Mouse (Mus musculus): ENCODE results near the gene Prpf3. TPM values are rescaled to one million over a fixed set of nuclear protein-coding genes. Genes with fewer than 3 reads are reported as not detected.

The Prpf3 gene
- total RNA-seq (2014; rRNA removed) (14.3 and 14.4 TPM in 2 replicates), polyA plus RNA-seq (2015; fragmentation: Nextera tagmentation; extraction: Ambion mirVana) (19.3 and 24.9 TPM in 2 replicates)

- Histone ChIP-seq H3K27me3 (ENCODE audit: insufficient read depth, low read length) (no peaks in the 10 kb centered on the region), H3K4me2 (ENCODE audit: low read depth) (peak within 1 kb of the TSS; percentile 78), H3K4me3 (ENCODE audit: low read depth, low read length) (peak within 1 kb of the TSS; percentile 88), H3K36me3 (ENCODE audit: insufficient read depth) (peaks cover 19% of the 10 kb centered on the region), H3K9ac (peak within 1 kb of the TSS; percentile 66), H3K27ac (ENCODE audit: low read depth, low read length) (no peak within 1 kb of the TSS; the same call in 1 of the 2 replicates), H3K9me3 (ENCODE audit: low read length) (no peaks in the 10 kb centered on the region), H3K4me1 (ENCODE audit: insufficient read depth) (no peaks in the 10 kb centered on the region)
- ATAC-seq (peak; percentile 100), DNase-seq (peak; percentile 95)
- WGBS: 2% methylated on average over 54 of the region's 56 CpGs
- 0 out of 2 replicates have a peak, but pooled peaks have one; percentile 25 for TF ChIP-seq CTCF (IDR thresholded peaks at IDR 0.05; ENCODE audit: low read depth)
These were observed at the start of gene Prpf3 for GRCm38 (mm10) chr3:95855502-95856089. Gene Prpf3, minus strand, starts transcription at chr3:95855885.

DNA sequence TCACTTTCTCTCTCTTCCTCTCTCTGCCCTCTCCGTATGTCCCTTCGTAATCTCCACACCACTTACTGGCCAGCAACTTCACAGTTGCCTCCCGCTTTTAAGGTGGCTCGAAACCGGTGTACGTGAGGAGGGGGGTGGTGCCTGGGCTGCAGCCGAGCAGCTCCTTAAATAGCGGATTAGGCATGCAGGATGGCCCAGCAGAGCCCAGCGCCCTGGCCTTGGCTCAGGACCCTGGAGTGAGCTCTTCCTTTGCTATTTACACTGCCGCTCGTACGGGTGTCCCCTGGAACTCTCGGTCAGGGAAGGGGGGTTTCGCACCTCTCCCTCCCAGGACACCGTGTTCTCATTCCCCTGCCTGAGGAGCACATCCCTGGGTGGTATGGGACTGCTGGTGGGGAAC lies 48.9 kb upstream of the Prpf3 start, which contains the start of gene Car14:
Gene Car14, minus strand, starts transcription at position 124 of the 400 bp plus-strand sequence.
- no peak within 1 kb of the TSS for H3K27ac ChIP-seq (ENCODE audit: low read depth, low read length)
- peaks cover 25% of the 10 kb centered on the region for H3K4me1 ChIP-seq (ENCODE audit: insufficient read depth)
- 0 out of 2 replicates have a peak within 1 kb of the TSS, but pooled peaks have one; percentile 10 for H3K9ac ChIP-seq
- H3K36me3 ChIP-seq (ENCODE audit: insufficient read depth): no peaks in the 10 kb centered on the region
- WGBS: 1% methylated on average over 15 of the region's 15 CpGs
- no peak for DNase-seq
- peak within 1 kb of the TSS; percentile 24 for H3K4me3 ChIP-seq (ENCODE audit: low read depth, low read length)
- peak within 1 kb of the TSS; percentile 50 for H3K4me2 ChIP-seq (ENCODE audit: low read depth)
- peaks cover 10% of the 10 kb centered on the region; the same call in 1 of the 2 replicates for H3K27me3 ChIP-seq (ENCODE audit: insufficient read depth, low read length)
- TF ChIP-seq CTCF (IDR thresholded peaks at IDR 0.05; ENCODE audit: low read depth): no peak
- no peaks in the 10 kb centered on the region for H3K9me3 ChIP-seq (ENCODE audit: low read length)
- no peak for ATAC-seq

DNA sequence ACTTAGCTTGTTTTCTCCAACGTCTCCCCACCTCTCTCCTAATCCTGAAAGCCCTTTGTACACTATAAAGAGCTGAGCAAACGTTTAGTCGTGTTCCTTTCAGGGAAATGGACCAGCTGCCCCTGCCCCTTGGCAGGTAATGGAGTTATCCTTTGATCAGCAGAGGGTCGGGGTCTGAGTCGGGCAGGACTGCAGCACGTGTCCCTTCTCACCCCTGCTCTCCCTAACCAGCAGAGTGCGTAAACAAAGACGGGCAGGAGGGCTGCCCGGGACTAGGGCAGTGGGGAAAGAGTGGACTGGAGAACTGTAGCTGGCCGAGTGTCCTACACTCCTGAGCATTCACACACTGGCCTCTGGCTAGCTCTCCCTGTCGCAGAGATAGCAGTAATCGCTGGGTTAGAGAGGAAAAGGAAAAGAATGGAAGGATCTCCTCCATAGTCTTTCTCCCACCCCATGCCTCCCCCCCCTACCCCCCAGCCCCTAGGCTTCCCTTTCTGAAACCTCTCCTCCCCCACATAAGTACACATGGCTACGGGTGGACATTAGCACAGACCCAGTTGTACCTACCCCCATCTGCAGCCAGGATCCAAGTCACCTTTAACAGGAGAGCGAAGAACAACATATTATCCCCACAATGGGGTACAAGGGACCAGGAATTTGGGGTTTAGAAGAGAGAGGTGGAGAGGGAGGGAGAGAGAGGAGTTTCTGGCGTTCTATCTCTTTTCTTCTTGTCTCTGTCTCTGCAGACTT lies 48.2 kb upstream of the Prpf3 start:
- H3K27ac ChIP-seq (ENCODE audit: low read depth, low read length): no peak overlapping the region
- H3K9ac ChIP-seq: 0 out of 2 replicates have a peak overlapping the region, but pooled peaks have one; percentile 10
- ATAC-seq (no peak), DNase-seq (no peak)
- TF ChIP-seq CTCF (IDR thresholded peaks at IDR 0.05; ENCODE audit: low read depth): no peak
- H3K4me1 ChIP-seq (ENCODE audit: insufficient read depth): peaks cover 25% of the 10 kb centered on the region
- no peaks in the 10 kb centered on the region for H3K9me3 ChIP-seq (ENCODE audit: low read length)
- 3% methylated on average over 15 of the region's 15 CpGs for WGBS
- peak overlapping the region; percentile 3; the same call in 1 of the 2 replicates for H3K4me3 ChIP-seq (ENCODE audit: low read depth, low read length)
- peaks cover 10% of the 10 kb centered on the region; the same call in 1 of the 2 replicates for H3K27me3 ChIP-seq (ENCODE audit: insufficient read depth, low read length)
- H3K4me2 ChIP-seq (ENCODE audit: low read depth): peak overlapping the region; percentile 50; the same call in 1 of the 2 replicates
- no peaks in the 10 kb centered on the region for H3K36me3 ChIP-seq (ENCODE audit: insufficient read depth)

DNA sequence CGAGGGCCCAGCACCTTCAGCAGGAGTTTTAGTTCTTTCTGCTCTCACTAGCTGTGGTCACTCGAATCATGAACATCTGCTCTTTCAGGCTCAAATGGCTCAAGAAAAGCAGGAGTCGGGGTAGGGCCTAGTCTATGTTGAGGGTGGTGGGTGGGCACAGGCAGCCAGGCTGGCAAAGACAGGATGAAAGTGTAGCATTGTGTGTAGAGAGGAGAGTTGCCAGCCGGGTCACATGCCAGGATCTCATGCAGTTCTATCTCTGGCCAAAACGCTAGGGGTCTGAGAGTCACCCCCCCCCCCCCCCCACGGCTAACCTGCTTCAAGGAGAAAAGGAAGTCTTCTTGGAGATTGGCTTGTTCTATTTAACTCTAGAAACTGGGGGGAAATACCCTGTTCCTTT lies 47.0 kb upstream of the Prpf3 start:
- no peak overlapping the region for H3K9ac ChIP-seq
- no peak overlapping the region for H3K27ac ChIP-seq (ENCODE audit: low read depth, low read length)
- no peak overlapping the region for H3K4me2 ChIP-seq (ENCODE audit: low read depth)
- no peak overlapping the region for H3K4me3 ChIP-seq (ENCODE audit: low read depth, low read length)
- peaks cover 10% of the 10 kb centered on the region; the same call in 1 of the 2 replicates for H3K27me3 ChIP-seq (ENCODE audit: insufficient read depth, low read length)
- no peaks in the 10 kb centered on the region for H3K9me3 ChIP-seq (ENCODE audit: low read length)
- no peak for DNase-seq
- ATAC-seq: no peak
- no peaks in the 10 kb centered on the region for H3K36me3 ChIP-seq (ENCODE audit: insufficient read depth)
- H3K4me1 ChIP-seq (ENCODE audit: insufficient read depth): peaks cover 25% of the 10 kb centered on the region
- 26% methylated on average over 6 of the region's 6 CpGs for WGBS
- TF ChIP-seq CTCF (IDR thresholded peaks at IDR 0.05; ENCODE audit: low read depth): no peak

- no peak for DNase-seq
- Histone ChIP-seq H3K9ac (no peak overlapping the region), H3K9me3 (ENCODE audit: low read length) (no peaks in the 10 kb centered on the region), H3K4me2 (ENCODE audit: low read depth) (no peak overlapping the region), H3K4me1 (ENCODE audit: insufficient read depth) (peaks cover 25% of the 10 kb centered on the region), H3K36me3 (ENCODE audit: insufficient read depth) (0 out of 2 replicates have a peak, but pooled peaks cover 3% of the 10 kb centered on the region), H3K27ac (ENCODE audit: low read depth, low read length) (no peak overlapping the region), H3K27me3 (ENCODE audit: insufficient read depth, low read length) (peaks cover 10% of the 10 kb centered on the region; the same call in 1 of the 2 replicates), H3K4me3 (ENCODE audit: low read depth, low read length) (no peak overlapping the region)
- no peak for TF ChIP-seq CTCF (IDR thresholded peaks at IDR 0.05; ENCODE audit: low read depth)
- ATAC-seq: no peak
These were observed 46.6 kb upstream of the Prpf3 start for GRCm38 (mm10) chr3:95902373-95902625.

GRCm38 (mm10) chr3:95901616-95902372 lies 46.1 kb upstream of the Prpf3 start:
- Histone ChIP-seq H3K4me2 (ENCODE audit: low read depth) (no peak overlapping the region), H3K4me3 (ENCODE audit: low read depth, low read length) (no peak overlapping the region), H3K27me3 (ENCODE audit: insufficient read depth, low read length) (peaks cover 9% of the 10 kb centered on the region; the same call in 1 of the 2 replicates), H3K36me3 (ENCODE audit: insufficient read depth) (0 out of 2 replicates have a peak, but pooled peaks cover 3% of the 10 kb centered on the region), H3K4me1 (ENCODE audit: insufficient read depth) (peaks cover 22% of the 10 kb centered on the region), H3K27ac (ENCODE audit: low read depth, low read length) (no peak overlapping the region), H3K9ac (no peak overlapping the region), H3K9me3 (ENCODE audit: low read length) (no peaks in the 10 kb centered on the region)
- DNase-seq: no peak
- ATAC-seq: no peak
- 69% methylated on average over 9 of the region's 9 CpGs for WGBS
- no peak for TF ChIP-seq CTCF (IDR thresholded peaks at IDR 0.05; ENCODE audit: low read depth)

Data from forebrain, postnatal 0 days (tissue).